Mouse (Mus musculus) lung, adult 18-20 months (tissue): ENCODE results near the gene Cdk9.

Experiments
- DNase-seq, 2 experiments: peaks; one replicate each; pipeline ENCODE4 v3.0.0; 2022; ENCODE audit warnings: mixed read lengths in 2 of 2

Cdk9 gene

GRCm38 (mm10) chr2:32705018-32705417 lies 7.9 kb downstream of the Cdk9 start:
- no peak for DNase-seq

GRCm38 (mm10) chr2:32704021-32704421 lies 8.9 kb downstream of the Cdk9 start, which contains the start of gene Fpgs:
Gene Fpgs, minus strand, starts transcription at chr2:32704145.
- no peak for DNase-seq

- DNase-seq, result no peak
These were observed 9.8 kb downstream of the Cdk9 start for GRCm38 (mm10) chr2:32703046-32703445.

GRCm38 (mm10) chr2:32700966-32701743 lies 11.7 kb downstream of the Cdk9 start:
- DNase-seq, result no peak

- no peak for DNase-seq
These were observed 13.2 kb downstream of the Cdk9 start for GRCm38 (mm10) chr2:32699680-32700079.

- DNase-seq, result no peak
These were observed 18.2 kb downstream of the Cdk9 start for GRCm38 (mm10) chr2:32694691-32695090.

- peak; percentile 95 to 97 for DNase-seq
These were observed 19.0 kb downstream of the Cdk9 start for GRCm38 (mm10) chr2:32693823-32694411.

- peak; percentile 59 to 65 for DNase-seq
These were observed 19.6 kb downstream of the Cdk9 start for GRCm38 (mm10) chr2:32693282-32693681.

- no peak for DNase-seq
These were observed 20.4 kb downstream of the Cdk9 start for GRCm38 (mm10) chr2:32692496-32692895.

GRCm38 (mm10) chr2:32691041-32691440 lies 21.8 kb downstream of the Cdk9 start:
- DNase-seq, result no peak

GRCm38 (mm10) chr2:32689420-32689819 lies 23.5 kb downstream of the Cdk9 start:
- DNase-seq, result peak; percentile 85 to 90

- no peak for DNase-seq
These were observed 25.3 kb downstream of the Cdk9 start for GRCm38 (mm10) chr2:32687562-32687961.

GRCm38 (mm10) chr2:32686640-32687039 lies 26.2 kb downstream of the Cdk9 start:
- DNase-seq, result no peak

GRCm38 (mm10) chr2:32685807-32686206 lies 27.1 kb downstream of the Cdk9 start:
- DNase-seq, result no peak

GRCm38 (mm10) chr2:32684681-32685428 lies 28.0 kb downstream of the Cdk9 start:
- DNase-seq, result no peak

- DNase-seq, result no peak
These were observed 29.2 kb downstream of the Cdk9 start for GRCm38 (mm10) chr2:32683701-32684100.

- no peak for DNase-seq
These were observed 30.0 kb downstream of the Cdk9 start for GRCm38 (mm10) chr2:32682721-32683417.

GRCm38 (mm10) chr2:32681754-32682153 lies 31.1 kb downstream of the Cdk9 start:
- DNase-seq, result no peak

- DNase-seq, result no peak
These were observed 31.8 kb downstream of the Cdk9 start for GRCm38 (mm10) chr2:32680961-32681650.

- DNase-seq, result no peak
These were observed 32.8 kb downstream of the Cdk9 start for GRCm38 (mm10) chr2:32680051-32680451.

- no peak for DNase-seq
These were observed 35.2 kb downstream of the Cdk9 start for GRCm38 (mm10) chr2:32677683-32678082.

- no peak for DNase-seq
These were observed 36.1 kb downstream of the Cdk9 start for GRCm38 (mm10) chr2:32676821-32677220.
